Mouse (Mus musculus) embryo, embryonic 11 days (tissue): Measurements from ENCODE around the gene Olfr1173.

Experiments used
- DNase-seq: peaks from one replicate; pipeline ENCODE4 v3.0.0-alpha.2; 2015

The Olfr1173 gene

GRCm38 (mm10) chr2:88279775-88280174 lies at the start of gene Olfr1173:
TSS of gene Olfr1173 (minus strand) at chr2:88279875.
- no peak for DNase-seq

GRCm38 (mm10) chr2:88327115-88327514 lies 47.4 kb upstream of the Olfr1173 start, which contains the start of gene Olfr1175-ps:
TSS of gene Olfr1175-ps (minus strand) at chr2:88327215.
- no peak for DNase-seq

- DNase-seq, result no peak
Observed at GRCm38 (mm10) chr2:88315035-88315434, 35.4 kb upstream of the Olfr1173 start, which contains the start of gene Olfr1174-ps. TSS of gene Olfr1174-ps (minus strand) at chr2:88315135.

GRCm38 (mm10) chr2:88228234-88228633 lies 51.4 kb downstream of the Olfr1173 start, which contains the start of gene Olfr1170:
TSS of gene Olfr1170 (minus strand) at chr2:88228334.
- no peak for DNase-seq
